Mouse (Mus musculus) heart, adult 2 months (tissue): Measurements from ENCODE around the gene Adcy9.

Experiments used
- CTCF ChIP-seq: fragments of 200-600 bp; IDR thresholded peaks from 2 replicates; pipeline ENCODE4 v1.8.1; 2022; ENCODE audit warnings: antibody characterized with exemption, mild to moderate bottlenecking, moderate library complexity
- EP300 ChIP-seq: fragments of 200-500 bp; IDR thresholded peaks from 2 replicates; pipeline ENCODE4 v1.6.1; 2011; ENCODE audit warnings: low read depth, low read length, control low read depth; ENCODE audit not compliant: insufficient read depth
- POLR2A ChIP-seq: fragments of 200-500 bp; IDR thresholded peaks from 2 replicates; pipeline ENCODE4 v1.6.1; 2011; ENCODE audit warnings: mild to moderate bottlenecking, low read depth, low read length, control low read depth; ENCODE audit not compliant: insufficient read depth

DNA sequence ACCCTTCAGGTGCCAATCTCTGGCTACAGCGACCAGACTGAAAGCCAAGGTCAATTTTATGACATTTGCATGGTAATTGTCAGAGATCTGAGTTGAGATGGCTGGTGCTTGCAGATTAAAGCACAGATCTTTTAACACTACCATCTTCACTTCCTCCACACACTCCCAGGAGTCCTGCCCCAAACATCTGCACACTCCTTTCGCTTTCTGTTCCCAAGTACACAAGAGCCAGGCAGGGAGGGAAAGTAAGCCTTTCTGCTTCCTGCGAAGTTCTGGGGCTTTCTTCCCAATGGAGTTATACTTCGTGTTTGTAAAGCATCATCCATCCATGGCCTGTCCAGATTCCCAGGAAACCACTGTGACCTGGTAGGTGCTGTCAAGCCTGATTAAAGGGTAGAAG lies 38.8 kb downstream of the Adcy9 start:
- TF ChIP-seq CTCF = no peak
- no peak for TF ChIP-seq EP300
- peak; percentile 25; the same call in 1 of the 2 replicates for TF ChIP-seq POLR2A
